Mouse (Mus musculus) spleen, adult 12 weeks (tissue): ENCODE measurements around the gene Sec14l1.

Experiments used
- DNase-seq: peaks from one replicate; pipeline ENCODE4 v3.0.0; 2022; ENCODE audit warnings: low spot score

Sec14l1 gene

GRCm38 (mm10) chr11:117088271-117088991, 26.5 kb upstream of the Sec14l1 start:
- no peak for DNase-seq

GRCm38 (mm10) chr11:117089673-117090419, 25.1 kb upstream of the Sec14l1 start:
- DNase-seq = no peak

GRCm38 (mm10) chr11:117091406-117091805, 23.6 kb upstream of the Sec14l1 start:
- DNase-seq = no peak

- DNase-seq = no peak
Observed at GRCm38 (mm10) chr11:117091845-117092244, 23.1 kb upstream of the Sec14l1 start.

GRCm38 (mm10) chr11:117092711-117093110, 22.3 kb upstream of the Sec14l1 start:
- DNase-seq = no peak

GRCm38 (mm10) chr11:117093900-117094552, 20.9 kb upstream of the Sec14l1 start:
- DNase-seq = no peak

GRCm38 (mm10) chr11:117094646-117095045, 20.3 kb upstream of the Sec14l1 start:
- no peak for DNase-seq

- DNase-seq = no peak
Observed at GRCm38 (mm10) chr11:117097021-117097420, 17.9 kb upstream of the Sec14l1 start.

- no peak for DNase-seq
Observed at GRCm38 (mm10) chr11:117098155-117098554, 16.8 kb upstream of the Sec14l1 start.

- DNase-seq = no peak
Observed at GRCm38 (mm10) chr11:117098784-117099183, 16.2 kb upstream of the Sec14l1 start.

- DNase-seq = no peak
Observed at GRCm38 (mm10) chr11:117099372-117099771, 15.6 kb upstream of the Sec14l1 start.

- DNase-seq = no peak
Observed at GRCm38 (mm10) chr11:117101351-117101921, 13.5 kb upstream of the Sec14l1 start.

GRCm38 (mm10) chr11:117101925-117102717, 12.8 kb upstream of the Sec14l1 start:
- DNase-seq = no peak

- DNase-seq = no peak
Observed at GRCm38 (mm10) chr11:117103523-117103922, 11.4 kb upstream of the Sec14l1 start.

- no peak for DNase-seq
Observed at GRCm38 (mm10) chr11:117104044-117104757, 10.8 kb upstream of the Sec14l1 start.

GRCm38 (mm10) chr11:117105315-117105714, 9.7 kb upstream of the Sec14l1 start:
- no peak for DNase-seq

- no peak for DNase-seq
Observed at GRCm38 (mm10) chr11:117105850-117106249, 9.1 kb upstream of the Sec14l1 start.

- DNase-seq = no peak
Observed at GRCm38 (mm10) chr11:117106633-117107334, 8.2 kb upstream of the Sec14l1 start.

- no peak for DNase-seq
Observed at GRCm38 (mm10) chr11:117107837-117108236, 7.1 kb upstream of the Sec14l1 start.

- no peak for DNase-seq
Observed at GRCm38 (mm10) chr11:117108595-117108994, 6.4 kb upstream of the Sec14l1 start.
